8 mouse cellular contexts compared by ENCODE assay signal in genomic region chr2:25546811-25547491, GRCm38 (mm10). TPM values are rescaled to one million over a fixed set of nuclear protein-coding genes. Genes with fewer than 3 reads are reported as not detected.
DNase-seq lines count a peak whose midpoint lies in the region; ATAC-seq and TF ChIP-seq lines count a peak whose summit lies in the region.

Traf2 (minus strand) TSS chr2:25546940.

- peak within 1 kb of the TSS; percentile 67 for H3K27ac ChIP-seq in heart, embryonic 12.5 days (ENCODE audit: poor library complexity, severe bottlenecking)
- H3K27ac ChIP-seq in kidney, postnatal 0 days = peak within 1 kb of the TSS; percentile 73
- H3K27ac ChIP-seq in liver, embryonic 11.5 days (ENCODE audit: low read depth, low read length) = peak within 1 kb of the TSS; percentile 72
- peak within 1 kb of the TSS; percentile 68 for H3K27ac ChIP-seq in stomach, embryonic 14.5 days (ENCODE audit: low read length)

- no peak for TF ChIP-seq CTCF in kidney, postnatal 0 days (IDR thresholded peaks at IDR 0.05; ENCODE audit: low read depth)

- H3K9ac ChIP-seq in heart, embryonic 12.5 days = peak within 1 kb of the TSS; percentile 89
- H3K9ac ChIP-seq in kidney, postnatal 0 days (ENCODE audit: low read depth, low read length) = peak within 1 kb of the TSS; percentile 73
- H3K9ac ChIP-seq in liver, embryonic 11.5 days (ENCODE audit: low read depth, low read length) = peak within 1 kb of the TSS; percentile 84
- H3K9ac ChIP-seq in stomach, embryonic 14.5 days (replicated peaks; ENCODE audit: low read depth, low read length) = peak within 1 kb of the TSS; percentile 73

- H3K27me3 ChIP-seq in heart, embryonic 12.5 days (replicated peaks) = no peaks in the 10 kb centered on the region
- H3K27me3 ChIP-seq in kidney, postnatal 0 days (ENCODE audit: insufficient read depth, low read length) = no peaks in the 10 kb centered on the region
- no peaks in the 10 kb centered on the region for H3K27me3 ChIP-seq in liver, embryonic 11.5 days (replicated peaks; ENCODE audit: control insufficient read depth, insufficient read depth, low read length)
- no peaks in the 10 kb centered on the region for H3K27me3 ChIP-seq in stomach, embryonic 14.5 days (ENCODE audit: control insufficient read depth, insufficient read depth, low read length)

- DNase-seq in CD4-positive helper T cell, adult 2 months (ENCODE audit: low read depth, low spot score) = peak; percentile 99
- DNase-seq in brain, embryonic 18.5 days (ENCODE audit: low read depth, low spot score) = peak; percentile 96
- peak; percentile 99 for DNase-seq in kidney, postnatal 0 days (ENCODE audit: low spot score)
- peak; percentile 97 for DNase-seq in liver, embryonic 11.5 days (ENCODE audit: low spot score)
- peak; percentile 98 for DNase-seq in naive thymus-derived CD4-positive, alpha-beta T cell, adult 2 months (ENCODE audit: low read depth)

- peaks cover 6% of the 10 kb centered on the region; the same call in 1 of the 2 replicates for H3K36me3 ChIP-seq in heart, embryonic 12.5 days
- H3K36me3 ChIP-seq in kidney, postnatal 0 days (ENCODE audit: insufficient read depth, low read length) = no peaks in the 10 kb centered on the region
- H3K36me3 ChIP-seq in liver, embryonic 11.5 days (ENCODE audit: control insufficient read depth, insufficient read depth, low read length) = no peaks in the 10 kb centered on the region
- no peaks in the 10 kb centered on the region for H3K36me3 ChIP-seq in stomach, embryonic 14.5 days (ENCODE audit: control insufficient read depth, insufficient read depth, low read length)

- peak; percentile 99 for ATAC-seq in erythroid progenitor cell, adult 5-6 weeks (replicated peaks; ENCODE audit: low FRiP score, poor library complexity, severe bottlenecking)
- peak; percentile 99 for ATAC-seq in heart, embryonic 12.5 days (ENCODE audit: insufficient number of reproducible peaks, low FRiP score)
- peak; percentile 99 for ATAC-seq in kidney, postnatal 0 days (replicated peaks; ENCODE audit: low FRiP score, low read depth)
- peak; percentile 99 for ATAC-seq in liver, embryonic 11.5 days (replicated peaks; ENCODE audit: low FRiP score)
- ATAC-seq in stomach, embryonic 14.5 days (ENCODE audit: insufficient number of reproducible peaks, insufficient read depth, low FRiP score, low read depth) = peak; percentile 99

- 3% methylated on average over 47 of the region's 48 CpGs for WGBS in heart, embryonic 12.5 days
- WGBS in kidney, postnatal 0 days = 3% methylated on average over 48 of the region's 48 CpGs
- WGBS in liver, embryonic 11.5 days = 2% methylated on average over 48 of the region's 48 CpGs
- 3% methylated on average over 48 of the region's 48 CpGs for WGBS in stomach, embryonic 14.5 days

- peak within 1 kb of the TSS; percentile 76 for H3K4me3 ChIP-seq in heart, embryonic 12.5 days
- peak within 1 kb of the TSS; percentile 67 for H3K4me3 ChIP-seq in kidney, postnatal 0 days (replicated peaks; ENCODE audit: low read depth, low read length)
- H3K4me3 ChIP-seq in liver, embryonic 11.5 days (ENCODE audit: low read depth, low read length) = peak within 1 kb of the TSS; percentile 69
- H3K4me3 ChIP-seq in stomach, embryonic 14.5 days (ENCODE audit: low read depth, low read length) = peak within 1 kb of the TSS; percentile 72

- H3K9me3 ChIP-seq in heart, embryonic 12.5 days (replicated peaks) = no peaks in the 10 kb centered on the region
- no peaks in the 10 kb centered on the region for H3K9me3 ChIP-seq in kidney, postnatal 0 days (replicated peaks; ENCODE audit: low read length)
- no peaks in the 10 kb centered on the region for H3K9me3 ChIP-seq in liver, embryonic 11.5 days (ENCODE audit: control insufficient read depth, low read length)
- no peaks in the 10 kb centered on the region for H3K9me3 ChIP-seq in stomach, embryonic 14.5 days (ENCODE audit: control insufficient read depth, low read depth, low read length)

- peaks cover 20% of the 10 kb centered on the region for H3K4me1 ChIP-seq in heart, embryonic 12.5 days (replicated peaks)
- H3K4me1 ChIP-seq in kidney, postnatal 0 days (replicated peaks; ENCODE audit: insufficient read depth, low read length) = 0 out of 2 replicates have a peak, but pooled peaks cover under 1% of the 10 kb centered on the region
- peaks cover 10% of the 10 kb centered on the region for H3K4me1 ChIP-seq in liver, embryonic 11.5 days (replicated peaks; ENCODE audit: control insufficient read depth, insufficient read depth, low read length)
- peaks cover 7% of the 10 kb centered on the region for H3K4me1 ChIP-seq in stomach, embryonic 14.5 days (ENCODE audit: control insufficient read depth, insufficient read depth, low read length)

- H3K4me2 ChIP-seq in heart, embryonic 12.5 days = peak within 1 kb of the TSS; percentile 88
- H3K4me2 ChIP-seq in kidney, postnatal 0 days (ENCODE audit: low read length) = peak within 1 kb of the TSS; percentile 76
- H3K4me2 ChIP-seq in liver, embryonic 11.5 days = peak within 1 kb of the TSS; percentile 87
- peak within 1 kb of the TSS; percentile 73 for H3K4me2 ChIP-seq in stomach, embryonic 14.5 days (replicated peaks; ENCODE audit: low read depth, low read length)

RNA-seq across cellular contexts. Expression of gene Traf2, which starts in this region (rescaled TPM):
- 6.8 and 10.5 TPM in 2 replicates for total RNA-seq in erythroid progenitor cell, adult 5-6 weeks (2015; ENCODE audit: low replicate concordance)
- 5.0 and 17.6 TPM in 2 replicates for total RNA-seq in erythroid progenitor cell, adult 5-6 weeks (2017; ENCODE audit: low replicate concordance)
- 21.1 and 22.3 TPM in 2 replicates for polyA plus RNA-seq in heart, embryonic 12.5 days (2016; fragmentation: Nextera tagmentation; extraction: Ambion mirVana)
- 24.4 and 28.1 TPM in 2 replicates for polyA plus RNA-seq in kidney, postnatal 0 days (2015; fragmentation: Nextera tagmentation; extraction: Ambion mirVana)
- polyA plus RNA-seq in liver, embryonic 11.5 days (2014; fragmentation: Nextera tagmentation; extraction: Ambion mirVana) = 28.0 and 31.0 TPM in 2 replicates
- 30.5 and 33.2 TPM in 2 replicates for polyA plus RNA-seq in stomach, embryonic 14.5 days (2014; fragmentation: Nextera tagmentation; extraction: Ambion mirVana)

Comparison
In these comparisons a context has a peak if more than half of its experiments do, and no peak if none do; other contexts are left out.
1. Peak in every context shown above with its lines: DNase-seq, ATAC-seq, H3K4me3 ChIP-seq and H3K27ac ChIP-seq.